In genomic region chr3:59262704-59263103, GRCm38 (mm10) we compare ENCODE assay signal across 11 mouse cellular contexts. TPM values are rescaled to one million over a fixed set of nuclear protein-coding genes. Genes with fewer than 3 reads are reported as not detected.
DNase-seq lines count a peak whose midpoint lies in the region; ATAC-seq and TF ChIP-seq lines count a peak whose summit lies in the region.
"Had no signal": no experiment of that assay in that cellular context is flagged by ENCODE, and none has a peak within 500 bp of the region (broad histone marks: within the 10 kb centered on the region; RNA-seq: fewer than 3 reads in every experiment).

Gene P2ry12, minus strand, starts transcription at chr3:59262871.

- H3K27ac ChIP-seq in hindbrain, embryonic 16.5 days (ENCODE audit: low read depth, low read length): no peak within 1 kb of the TSS
- H3K27ac ChIP-seq in midbrain, embryonic 16.5 days (ENCODE audit: low read length): no peak within 1 kb of the TSS
- H3K27ac ChIP-seq: intestine, embryonic 15.5 days had no signal

- peaks cover 8% of the 10 kb centered on the region; the same call in 1 of the 2 replicates for H3K36me3 ChIP-seq in hindbrain, embryonic 16.5 days (ENCODE audit: control insufficient read depth, insufficient read depth, low read length)
- 0 out of 2 replicates have a peak, but pooled peaks cover 5% of the 10 kb centered on the region for H3K36me3 ChIP-seq in midbrain, embryonic 16.5 days (ENCODE audit: control insufficient read depth, insufficient read depth, low read length)
- H3K36me3 ChIP-seq: intestine, embryonic 15.5 days had no signal

- no peak within 1 kb of the TSS for H3K9ac ChIP-seq in hindbrain, embryonic 16.5 days (ENCODE audit: low read depth, low read length)
- no peak within 1 kb of the TSS for H3K9ac ChIP-seq in midbrain, embryonic 16.5 days (ENCODE audit: low read depth, low read length)
- H3K9ac ChIP-seq: intestine, embryonic 15.5 days had no signal

- peak within 1 kb of the TSS; percentile 25 for H3K4me2 ChIP-seq in hindbrain, embryonic 16.5 days (ENCODE audit: low read length)
- H3K4me2 ChIP-seq in midbrain, embryonic 16.5 days (ENCODE audit: low read length): peak within 1 kb of the TSS; percentile 10; the same call in 1 of the 2 replicates
- H3K4me2 ChIP-seq: intestine, embryonic 15.5 days had no signal

- no peaks in the 10 kb centered on the region for H3K4me1 ChIP-seq in lung, adult 2 months (ENCODE audit: control insufficient read depth, insufficient read depth, low read length)
- H3K4me1 ChIP-seq in hindbrain, embryonic 16.5 days (ENCODE audit: control insufficient read depth, insufficient read depth, low read depth, low read length): peaks cover 2% of the 10 kb centered on the region; the same call in 1 of the 2 replicates
- peaks cover 6% of the 10 kb centered on the region for H3K4me1 ChIP-seq in midbrain, embryonic 16.5 days (ENCODE audit: control insufficient read depth, insufficient read depth, low read length)
- H3K4me1 ChIP-seq: intestine, embryonic 15.5 days had no signal

- ATAC-seq in hindbrain, embryonic 16.5 days: no peak
- ATAC-seq in midbrain, embryonic 16.5 days: no peak
- ATAC-seq: intestine, embryonic 15.5 days had no signal

- TF ChIP-seq POLR2A in lung, adult 2 months (IDR thresholded peaks at IDR 0.05; ENCODE audit: borderline replicate concordance, extremely low read depth, low read depth, low read length): no peak

- H3K4me3 ChIP-seq in lung, adult 2 months (replicated peaks; ENCODE audit: extremely low read depth, low read depth, low read length): peak within 1 kb of the TSS; percentile 16
- H3K4me3 ChIP-seq in hindbrain, embryonic 16.5 days (ENCODE audit: low read length): no peak within 1 kb of the TSS
- no peak within 1 kb of the TSS; the same call in 1 of the 2 replicates for H3K4me3 ChIP-seq in midbrain, embryonic 16.5 days (ENCODE audit: low read depth, low read length)
- H3K4me3 ChIP-seq: intestine, embryonic 15.5 days; megakaryocyte, embryonic 14.5 days had no signal

- H3K27me3 ChIP-seq in hindbrain, embryonic 16.5 days (replicated peaks; ENCODE audit: control insufficient read depth, insufficient read depth, low read length): no peaks in the 10 kb centered on the region
- no peaks in the 10 kb centered on the region for H3K27me3 ChIP-seq in midbrain, embryonic 16.5 days (ENCODE audit: control insufficient read depth, insufficient read depth, low read depth, low read length)
- H3K27me3 ChIP-seq: intestine, embryonic 15.5 days; megakaryocyte, embryonic 14.5 days had no signal

- no peaks in the 10 kb centered on the region for H3K9me3 ChIP-seq in hindbrain, embryonic 16.5 days (ENCODE audit: control insufficient read depth, low read length)
- H3K9me3 ChIP-seq in midbrain, embryonic 16.5 days (replicated peaks; ENCODE audit: control insufficient read depth, low read length, poor library complexity, severe bottlenecking): no peaks in the 10 kb centered on the region
- H3K9me3 ChIP-seq: intestine, embryonic 15.5 days; megakaryocyte, embryonic 14.5 days had no signal

- DNase-seq in lung, adult 2 months: no peak
- no peak for DNase-seq in lung, postnatal 10 days
- peak; percentile 59 for DNase-seq in embryo, embryonic 10.5 days (ENCODE audit: low spot score)
- no peak for DNase-seq in urinary bladder, postnatal 14 days (ENCODE audit: low spot score)
- no peak for DNase-seq in adrenal gland, postnatal 25 days
- no peak for DNase-seq in MN1 (ENCODE audit: low spot score)
- DNase-seq: thymus, adult 18-20 months had no signal

- 69% methylated on average over 7 of the region's 7 CpGs for WGBS in lung, adult 2 months
- 14% methylated on average over 7 of the region's 7 CpGs for WGBS in hindbrain, embryonic 16.5 days
- 13% methylated on average over 7 of the region's 7 CpGs for WGBS in midbrain, embryonic 16.5 days

- TF ChIP-seq CTCF in lung, adult 2 months (IDR thresholded peaks at IDR 0.05; ENCODE audit: insufficient read depth, low read length): no peak

RNA-seq across cellular contexts. Expression of gene P2ry12, which starts in this region (rescaled TPM):
- 3.0 and 4.6 TPM in 2 replicates for polyA plus RNA-seq in lung, adult 2 months (2012; rRNA removed)
- 7.8 and 10.3 TPM in 2 replicates for polyA plus RNA-seq in hindbrain, embryonic 16.5 days (2015; fragmentation: Nextera tagmentation; extraction: Ambion mirVana)
- polyA plus RNA-seq in midbrain, embryonic 16.5 days (2015; fragmentation: Nextera tagmentation; extraction: Ambion mirVana): 4.9 and 6.4 TPM in 2 replicates
- total RNA-seq in adrenal gland, postnatal 25 days (2021): 1.4 and 3.2 TPM in 2 replicates
